Mouse (Mus musculus) c-Kit-positive CD71-positive TER-119-positive erythroid progenitor cells, embryonic 14.5 days (primary cell): ENCODE measurements around the gene Tnfrsf4.

Experiments used
- DNase-seq: peaks from one replicate; pipeline ENCODE4 v3.0.0-alpha.2; 2013; ENCODE audit warnings: low spot score

The Tnfrsf4 gene

DNA sequence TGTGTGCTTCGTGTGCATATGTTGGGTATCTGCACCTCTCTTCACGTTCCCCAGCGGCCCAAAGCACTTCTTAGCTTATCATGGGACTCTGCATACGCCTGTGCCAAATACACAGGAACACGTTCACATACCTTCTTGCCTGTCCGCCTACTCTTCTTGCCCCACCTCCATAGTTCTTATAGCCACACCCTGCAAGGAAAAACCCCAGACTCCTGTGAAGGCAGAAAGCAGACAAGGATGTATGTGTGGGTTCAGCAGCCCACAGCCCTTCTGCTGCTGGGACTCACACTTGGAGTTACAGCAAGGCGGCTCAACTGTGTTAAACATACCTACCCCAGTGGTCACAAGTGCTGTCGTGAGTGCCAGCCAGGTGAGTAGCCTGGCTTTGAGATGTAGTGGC, at the start of gene Tnfrsf4:
Gene Tnfrsf4 (plus strand): TSS at position 207 of the 400 bp plus-strand sequence.
- no peak for DNase-seq

DNA sequence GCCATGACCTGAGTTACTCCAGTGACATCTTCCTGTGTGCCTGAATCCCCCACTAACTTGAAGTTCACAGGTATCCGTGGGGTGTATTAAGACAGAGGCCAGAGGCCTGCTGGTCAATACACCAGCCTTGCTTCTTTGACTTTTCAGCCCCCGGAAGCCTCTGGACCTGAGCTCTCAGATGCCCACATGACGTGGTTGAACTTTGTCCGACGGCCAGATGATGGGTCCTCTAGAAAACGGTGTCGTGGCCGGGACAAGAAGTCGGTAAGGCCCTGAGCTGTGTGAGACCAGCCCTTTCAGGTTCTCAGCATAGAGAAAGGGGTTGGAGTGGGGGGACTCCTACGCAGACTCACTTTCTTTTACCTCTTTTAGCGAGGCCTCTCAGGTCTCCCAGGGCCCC, 49.2 kb upstream of the Tnfrsf4 start:
- no peak for DNase-seq

DNA sequence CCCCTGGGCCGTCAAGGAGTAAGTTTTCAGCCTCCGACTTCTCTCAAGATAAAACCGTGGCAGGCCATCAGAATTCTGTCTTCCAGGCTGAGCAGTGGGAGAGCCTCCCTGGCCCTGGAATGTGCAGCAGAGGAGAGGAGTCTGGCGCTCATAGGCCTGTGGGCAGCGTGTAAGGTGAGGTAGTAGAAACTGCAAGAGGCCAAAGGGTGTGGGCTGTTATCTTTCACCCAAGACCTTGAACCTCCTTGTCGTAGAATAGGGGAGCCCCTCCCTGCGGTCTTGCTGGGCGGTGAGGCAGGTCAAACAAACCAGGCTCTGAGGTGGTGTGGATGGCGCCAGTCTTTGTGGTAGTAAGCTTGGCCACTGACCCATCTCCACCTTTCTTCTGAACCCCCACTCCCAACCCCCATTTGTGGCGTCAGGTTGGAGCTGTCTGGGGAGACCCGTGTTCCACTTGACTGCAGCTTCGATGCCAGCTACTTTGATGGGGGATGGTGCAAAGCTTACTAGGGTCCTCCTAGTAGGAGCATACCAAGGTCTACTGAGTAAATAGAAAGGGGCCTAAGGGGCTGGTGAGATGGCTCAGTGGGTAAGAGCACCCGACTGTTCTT, 44.5 kb upstream of the Tnfrsf4 start:
- no peak for DNase-seq

DNA sequence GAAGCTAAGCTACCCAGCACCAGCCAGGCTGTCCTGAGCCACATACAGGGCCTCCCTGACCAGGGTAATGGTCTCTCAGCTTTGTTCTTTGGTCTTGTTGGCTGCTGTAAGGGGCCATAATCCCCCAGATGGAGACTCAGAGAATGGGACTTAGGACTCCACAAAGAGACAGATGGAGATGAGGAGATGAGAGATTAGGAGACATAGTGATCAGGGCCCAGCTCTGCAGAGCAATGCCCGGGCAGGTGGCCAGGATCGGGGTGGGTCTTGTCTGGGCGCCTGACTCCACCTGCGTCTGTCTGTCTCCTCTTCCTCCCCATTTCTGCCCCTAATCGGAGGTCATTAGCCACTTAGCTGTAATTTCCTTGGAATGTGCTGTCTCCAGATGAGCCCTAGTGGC, 43.4 kb upstream of the Tnfrsf4 start:
- no peak for DNase-seq

DNA sequence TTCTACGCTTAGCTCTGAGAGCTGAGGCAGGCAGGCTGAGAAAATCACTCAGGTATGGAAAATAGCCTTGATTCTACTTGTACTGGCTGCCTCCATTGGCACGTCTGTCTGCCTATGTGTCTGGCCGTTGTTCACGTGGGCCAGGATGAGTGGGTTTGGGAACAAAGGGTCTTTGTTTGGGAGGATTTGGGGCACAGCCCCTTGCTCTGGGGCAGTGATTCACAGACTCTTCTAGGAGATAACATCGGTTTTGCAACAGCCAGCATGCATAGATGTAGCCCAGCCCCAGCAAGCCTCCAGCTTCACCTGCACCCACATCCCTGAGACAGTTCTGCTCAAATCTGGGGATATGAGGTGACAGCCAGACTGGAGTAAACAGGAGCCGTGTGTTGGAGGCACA, 41.0 kb upstream of the Tnfrsf4 start:
- no peak for DNase-seq

DNA sequence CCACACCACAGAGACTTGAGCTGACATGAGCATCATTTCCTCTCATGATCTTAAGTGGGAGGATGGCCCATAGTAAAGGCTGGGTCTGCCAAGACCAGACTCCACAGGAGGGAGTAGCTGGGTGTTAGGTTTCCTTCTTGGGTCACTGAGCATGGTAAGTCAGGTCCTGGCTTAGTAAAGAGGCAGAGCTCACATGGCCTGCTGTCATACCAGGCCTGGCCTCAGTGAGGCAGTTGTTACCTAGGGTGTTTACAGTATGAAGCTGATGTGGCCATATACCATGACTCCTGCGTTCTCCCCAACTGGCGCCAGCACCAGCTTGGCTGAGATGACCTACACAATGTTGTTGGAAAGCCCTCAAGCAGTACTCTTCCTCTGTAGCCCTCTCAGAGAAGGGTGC, 40.4 kb upstream of the Tnfrsf4 start:
- no peak for DNase-seq

DNA sequence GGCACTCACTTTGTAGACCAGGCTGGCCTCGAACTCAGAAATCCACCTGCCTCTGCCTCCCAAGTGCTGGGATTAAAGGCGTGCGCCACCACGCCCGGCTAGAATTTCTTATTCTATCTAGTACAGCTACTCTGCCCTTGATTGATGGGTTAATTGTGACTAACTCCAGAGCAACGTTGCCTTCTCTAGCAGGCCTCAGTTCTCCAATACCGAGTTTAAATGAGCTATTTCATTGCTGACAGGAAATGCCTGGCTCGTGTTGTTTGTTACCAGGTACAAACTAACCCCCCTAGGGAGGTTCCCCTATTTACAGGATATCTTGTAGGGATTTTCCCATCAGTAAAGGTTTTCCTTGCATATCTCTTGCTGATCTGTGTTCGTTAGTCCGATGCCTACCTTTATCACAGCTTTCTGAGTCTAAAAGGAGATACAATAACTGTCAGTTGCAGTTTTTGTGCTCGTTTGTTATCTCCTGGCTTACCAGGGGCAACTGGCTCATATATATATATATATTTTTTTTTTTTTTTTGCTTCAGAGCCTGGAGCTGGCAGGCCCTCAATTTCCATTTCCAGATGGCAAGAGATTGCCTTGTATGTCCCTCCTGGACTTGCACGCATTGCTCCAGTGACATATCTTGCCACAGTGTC, 32.1 kb upstream of the Tnfrsf4 start:
- no peak for DNase-seq

DNA sequence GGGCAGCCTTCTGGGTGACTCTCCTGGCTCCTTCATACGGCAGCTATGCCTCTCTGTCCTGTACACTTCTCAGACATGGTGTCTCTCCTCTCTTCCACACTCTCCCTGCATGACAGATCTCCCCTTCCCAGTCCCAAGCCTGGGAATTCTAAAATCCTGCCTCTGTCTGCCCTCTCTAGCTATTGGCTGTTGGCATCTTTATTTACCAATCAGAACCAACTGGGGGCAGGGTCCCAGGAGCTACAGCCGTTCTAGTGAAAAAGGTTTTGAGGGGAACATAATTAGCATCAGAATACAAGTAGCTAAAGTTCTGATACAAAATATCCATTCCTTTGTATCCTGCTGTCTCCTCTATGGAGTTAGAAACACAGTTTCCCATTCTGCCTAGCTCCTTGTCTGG, 29.9 kb upstream of the Tnfrsf4 start:
- no peak for DNase-seq

DNA sequence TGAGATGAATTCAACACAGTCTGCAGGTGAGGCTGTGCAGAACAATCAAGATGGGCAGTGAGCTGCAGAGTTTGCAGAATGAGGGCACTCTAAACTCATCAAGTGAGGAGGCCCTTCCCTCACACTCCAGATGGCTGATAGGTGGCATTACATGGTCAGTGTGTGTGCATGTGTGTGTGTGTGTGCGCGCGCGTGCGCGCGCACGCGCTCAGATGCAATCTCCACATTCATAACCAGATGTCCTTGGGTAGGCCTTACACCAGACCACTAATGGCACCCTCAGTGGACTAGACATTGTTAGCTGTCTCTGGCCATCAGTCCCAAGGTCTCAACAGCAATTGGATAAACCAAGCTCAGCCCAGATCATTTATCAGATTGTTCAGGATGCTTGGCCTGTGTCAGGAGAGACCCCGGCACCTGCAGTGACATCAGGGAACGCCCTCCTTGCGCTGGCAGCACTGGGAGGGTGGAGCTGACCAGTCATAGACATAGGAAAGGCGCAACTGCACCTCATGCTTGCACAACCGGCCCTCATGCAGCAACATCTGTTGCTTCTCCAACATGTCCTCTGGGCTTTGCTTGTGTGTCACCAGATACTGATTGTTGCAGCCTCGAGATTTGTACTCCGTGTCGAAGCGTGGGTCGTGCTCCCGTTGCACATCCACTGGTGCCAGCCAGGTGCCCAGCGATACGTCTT, 22.3 kb upstream of the Tnfrsf4 start:
- DNase-seq: no peak

DNA sequence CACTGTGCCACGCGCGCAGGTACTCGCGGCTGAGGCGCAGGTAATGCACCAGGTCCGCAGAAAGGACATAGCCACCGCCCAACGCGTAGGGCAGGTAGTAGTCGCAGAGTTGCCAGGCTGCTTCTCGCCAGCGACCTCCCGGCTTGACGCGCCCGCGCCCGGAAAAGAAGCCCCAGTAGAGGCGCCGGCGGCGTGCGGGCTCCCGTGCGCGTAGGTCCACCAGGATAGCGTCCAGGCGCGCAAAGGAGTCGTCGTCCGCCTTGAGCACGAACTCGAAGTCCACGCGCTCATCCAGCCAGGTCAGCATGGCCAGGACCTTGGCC, 21.8 kb upstream of the Tnfrsf4 start:
- DNase-seq: no peak

DNA sequence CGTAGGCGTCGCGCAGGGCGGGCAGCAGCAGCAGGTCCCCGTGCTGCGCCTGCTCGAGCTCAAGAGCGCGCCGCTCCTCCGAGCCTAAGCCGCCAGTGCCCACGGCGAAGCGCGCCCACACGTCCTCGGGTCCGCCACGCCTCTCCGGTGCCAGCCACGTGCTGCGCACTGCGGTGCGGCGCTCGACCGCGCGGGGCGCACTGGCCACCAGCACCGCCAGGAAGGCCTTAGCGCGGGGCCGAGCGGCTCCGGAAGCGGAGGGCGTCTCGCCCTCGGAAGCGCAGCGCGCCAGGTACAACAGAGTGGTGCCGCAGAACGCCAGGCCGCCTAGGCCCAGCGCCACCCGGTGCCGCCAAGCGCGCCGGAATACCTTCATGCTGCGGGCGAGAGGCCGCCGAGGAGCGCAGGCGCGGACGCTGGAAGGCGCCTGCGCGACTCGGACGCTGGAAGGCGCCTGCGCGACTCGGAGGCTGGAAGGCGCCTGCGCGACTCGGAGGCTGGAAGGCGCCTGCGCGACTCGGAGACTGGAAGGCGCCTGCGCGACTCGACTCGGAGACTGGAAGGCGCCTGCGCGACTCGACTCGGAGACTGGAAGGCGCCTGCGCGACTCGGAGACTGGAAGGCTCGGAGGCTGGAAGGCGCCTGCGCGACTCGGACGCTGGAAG, 21.3 kb upstream of the Tnfrsf4 start, which contains the start of the genes B3galt6 and Sdf4:
Gene B3galt6 (minus strand): TSS at position 409 of the 665 bp plus-strand sequence.
Gene Sdf4 (plus strand): TSS at position 632 of the 665 bp plus-strand sequence.
- DNase-seq: peak; percentile 92

DNA sequence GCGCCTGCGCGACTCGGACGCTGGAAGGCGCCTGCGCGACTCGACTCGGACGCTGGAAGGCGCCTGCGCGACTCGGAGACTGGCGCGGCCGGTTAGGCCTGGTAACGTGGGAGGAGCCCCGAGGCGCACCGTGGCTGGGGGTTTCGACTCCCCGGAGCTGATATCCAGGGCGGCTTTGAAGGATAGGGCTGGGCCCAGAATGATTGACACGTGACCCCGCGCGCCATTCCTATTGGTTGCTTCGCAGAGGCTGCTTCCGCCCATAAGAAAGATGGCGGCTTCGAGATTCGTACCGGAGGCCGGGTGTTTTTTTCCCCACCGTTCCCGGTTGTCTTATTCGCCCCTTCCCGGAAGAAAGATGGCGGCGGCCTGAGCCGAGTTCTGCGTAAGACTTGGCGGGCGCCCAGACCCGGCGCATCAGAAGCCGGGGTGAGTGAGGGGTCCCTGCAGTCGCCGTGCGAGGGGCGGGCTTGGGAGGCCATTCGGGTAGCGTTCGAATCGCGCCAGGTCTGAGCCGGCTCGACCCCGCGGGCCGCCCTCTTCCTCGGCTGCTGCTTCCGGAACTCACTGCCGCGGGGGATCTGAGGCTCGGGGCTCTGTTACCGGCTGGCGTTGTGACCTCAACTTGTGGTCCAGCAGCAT, 20.6 kb upstream of the Tnfrsf4 start:
- peak; percentile 96 for DNase-seq

DNA sequence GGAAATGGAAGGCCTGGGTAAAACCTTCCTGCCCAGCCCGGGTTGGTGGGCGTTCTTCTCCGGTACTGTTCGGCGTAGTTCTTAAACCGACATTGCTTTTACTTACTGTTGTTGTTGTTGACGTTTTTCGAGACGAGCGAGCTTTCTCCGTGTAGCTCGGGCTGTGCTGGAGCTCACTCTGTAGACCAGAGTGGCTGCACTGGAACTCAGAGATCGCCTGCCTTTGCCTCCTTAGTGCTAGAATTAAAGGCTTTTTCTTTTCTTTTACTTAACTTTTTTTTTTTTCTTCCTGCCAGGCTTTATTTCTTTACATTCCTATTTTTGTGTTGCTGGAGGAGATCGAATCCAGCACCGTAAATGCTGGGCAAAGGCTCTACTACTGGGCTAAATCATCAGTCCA, 20.0 kb upstream of the Tnfrsf4 start:
- DNase-seq: no peak

DNA sequence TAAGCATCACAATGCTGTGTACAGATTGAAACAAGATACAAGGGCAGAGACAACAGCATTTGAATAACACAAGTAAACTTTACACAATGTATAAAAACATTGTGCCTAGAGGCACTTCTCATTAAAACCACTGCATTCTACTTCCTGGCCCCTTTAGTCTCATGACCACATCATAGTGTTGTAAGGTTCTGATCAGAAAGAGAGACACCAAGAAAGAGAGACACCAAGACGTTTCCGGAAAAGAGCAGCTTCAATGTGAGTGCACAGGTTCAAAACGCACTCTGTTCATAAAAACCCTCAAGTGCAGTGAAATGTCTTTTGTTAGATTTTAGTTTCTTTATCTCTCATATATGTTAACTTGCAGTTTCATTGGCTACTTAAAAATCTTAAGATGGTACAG, 9.5 kb upstream of the Tnfrsf4 start:
- DNase-seq: no peak

DNA sequence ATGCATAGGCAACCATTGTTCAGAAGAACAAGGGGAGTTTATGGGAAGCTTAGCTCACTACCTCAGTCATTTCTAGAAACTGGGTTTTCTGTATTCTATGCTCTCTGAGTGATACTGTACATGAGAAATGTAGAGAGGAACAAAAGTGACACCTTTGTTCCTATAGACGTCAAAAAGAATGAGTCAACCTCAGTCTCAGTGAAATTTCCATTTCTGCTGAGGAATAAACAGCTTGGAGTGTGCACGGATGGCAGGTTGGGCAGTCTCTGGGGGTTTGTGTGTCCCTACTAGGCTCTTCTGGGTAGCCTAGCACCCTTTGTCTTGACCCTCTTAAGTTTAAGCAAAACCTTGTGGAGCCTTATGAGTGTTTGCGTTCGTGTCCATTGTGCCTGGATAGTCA, 5.3 kb upstream of the Tnfrsf4 start:
- DNase-seq: no peak

DNA sequence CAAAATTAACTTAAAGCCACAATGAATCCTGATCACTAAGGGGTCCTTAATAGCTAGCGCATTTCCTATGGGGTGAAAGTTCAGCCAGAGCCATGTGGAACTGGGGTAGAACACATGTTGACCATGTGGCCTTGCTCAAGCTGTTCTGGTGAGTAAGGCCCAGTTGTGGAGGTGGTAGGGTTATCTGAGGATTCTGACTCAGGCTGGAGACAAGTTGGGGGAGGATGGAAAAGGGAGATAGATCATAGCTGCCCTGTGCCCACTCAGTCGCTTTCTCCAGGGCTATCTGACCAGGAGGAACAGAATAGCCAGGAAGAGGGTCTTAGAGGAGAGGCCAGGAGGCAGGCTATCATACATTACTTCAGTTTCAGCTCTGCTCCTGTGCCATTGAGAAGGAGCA, 793 bp downstream of the Tnfrsf4 start:
- no peak for DNase-seq

DNA sequence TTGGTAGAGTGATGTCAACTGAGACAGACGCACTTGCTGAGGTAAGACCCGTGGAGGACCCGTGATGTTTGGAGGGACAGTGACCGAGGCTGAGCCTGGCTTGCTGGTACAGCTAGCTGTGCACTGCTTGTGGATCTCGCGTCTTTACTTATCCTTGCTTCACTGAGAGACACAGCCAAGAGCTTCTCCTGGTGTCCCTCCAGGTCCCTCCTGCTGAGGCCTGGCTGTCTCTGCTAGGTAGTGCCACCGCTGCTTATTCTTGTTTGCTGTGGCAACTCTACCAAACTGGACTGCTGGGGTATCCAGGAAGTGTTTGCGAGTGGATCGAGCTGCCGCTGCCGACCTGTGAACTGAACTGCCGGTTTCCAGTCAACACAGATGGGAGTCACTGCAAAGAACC, 6.1 kb downstream of the Tnfrsf4 start:
- DNase-seq: no peak

DNA sequence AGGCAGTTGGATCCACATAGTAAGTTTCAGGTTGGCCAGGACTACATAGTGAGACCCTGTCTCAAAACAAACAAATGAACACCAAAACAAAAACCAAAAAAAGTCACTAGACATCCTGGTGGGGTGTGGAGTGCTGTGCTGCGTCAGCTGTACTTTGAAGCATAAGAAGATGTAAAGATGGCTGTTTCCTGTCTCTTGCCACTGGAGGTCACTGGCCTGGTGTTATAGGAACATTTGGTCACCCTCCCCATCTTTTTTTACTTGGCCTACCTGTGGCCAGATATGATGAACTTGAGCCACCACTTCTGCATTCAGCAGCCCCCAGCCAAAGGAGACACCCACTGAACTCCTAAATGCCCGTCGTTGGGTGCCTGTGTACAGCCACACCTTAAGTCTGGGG, 7.7 kb downstream of the Tnfrsf4 start:
- no peak for DNase-seq

DNA sequence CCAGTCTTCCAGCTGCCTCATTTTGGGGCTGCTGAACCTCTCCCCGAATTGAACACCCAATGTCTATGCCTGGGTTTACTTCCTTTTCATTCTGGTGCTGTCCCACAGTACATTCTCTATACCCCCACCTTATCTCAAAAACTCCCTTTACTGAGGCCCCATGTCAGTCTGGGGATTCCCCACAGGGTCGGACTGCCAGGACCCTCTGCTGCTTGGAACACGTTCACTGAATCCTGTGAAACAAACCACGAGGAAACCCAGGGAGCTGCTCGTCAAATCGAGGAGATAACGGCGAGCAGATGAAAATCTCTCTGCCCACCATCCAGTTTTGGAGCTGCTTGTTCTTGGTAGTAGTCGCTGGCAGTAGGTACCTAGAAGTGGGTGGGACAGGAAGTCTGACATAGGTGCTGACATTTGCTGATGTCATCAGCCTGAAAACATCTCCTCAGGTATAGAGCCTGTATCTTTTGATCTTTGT, 8.3 kb downstream of the Tnfrsf4 start:
- no peak for DNase-seq

DNA sequence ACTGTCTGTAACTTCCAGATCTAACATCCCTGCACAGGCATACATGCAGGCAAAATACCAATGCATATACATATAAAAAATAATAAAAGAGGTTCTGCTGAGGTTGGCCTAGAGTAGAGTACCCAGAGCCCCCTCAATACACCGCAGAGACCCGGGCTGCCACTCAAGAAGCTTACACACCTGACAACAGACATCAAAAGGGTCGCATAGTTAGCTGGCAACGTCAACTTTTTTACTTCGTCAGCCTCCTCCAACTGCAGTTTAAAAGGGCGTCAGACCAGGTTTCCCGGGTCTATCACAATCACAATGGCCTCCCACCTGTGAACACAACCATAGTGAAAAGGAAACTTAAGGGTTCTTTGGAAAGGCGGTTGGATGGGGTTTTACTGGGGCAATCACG, 9.9 kb downstream of the Tnfrsf4 start:
- DNase-seq: no peak

DNA sequence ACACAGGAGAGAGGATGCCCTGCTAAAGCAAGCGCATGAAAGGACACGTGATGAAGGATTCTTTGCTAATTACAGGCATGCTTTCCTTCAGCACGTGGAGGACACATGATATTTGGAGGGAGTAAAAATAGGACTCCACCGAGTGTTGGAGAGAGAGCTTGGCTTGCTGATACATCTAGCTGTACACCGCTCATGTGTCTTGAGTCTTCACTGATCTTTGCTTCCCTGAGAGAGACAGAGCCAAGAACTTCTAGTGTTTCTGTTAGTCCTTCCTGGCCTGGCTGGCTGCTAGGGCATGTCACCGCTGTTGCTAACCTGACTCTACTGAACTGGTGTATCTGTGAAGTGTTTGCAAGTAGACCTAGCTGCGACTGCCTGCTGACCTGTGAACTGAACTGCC, 10.5 kb downstream of the Tnfrsf4 start:
- no peak for DNase-seq

DNA sequence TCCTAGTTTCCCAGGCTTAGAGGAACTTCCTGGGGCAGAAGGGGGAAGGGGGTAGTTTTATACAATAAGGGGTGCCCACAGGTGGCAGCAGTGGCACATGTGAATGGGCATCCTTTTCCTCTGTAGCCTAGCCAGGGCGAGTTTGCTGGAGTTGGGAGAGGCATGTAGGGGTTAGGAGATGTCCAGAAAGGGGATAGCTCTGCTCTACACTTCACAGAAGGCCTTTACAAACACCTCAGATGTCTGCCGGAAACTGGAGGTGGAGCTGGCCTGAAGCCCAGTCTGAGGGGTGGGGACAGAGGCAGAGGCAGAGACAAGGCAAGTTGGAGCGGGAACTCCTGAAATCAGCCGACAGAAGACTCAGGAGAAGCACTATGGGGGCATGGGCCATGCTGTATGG, 12.4 kb downstream of the Tnfrsf4 start, which contains the start of gene Tnfrsf18:
Gene Tnfrsf18 (plus strand): TSS at position 152 of the 400 bp plus-strand sequence.
- no peak for DNase-seq
